Mouse (Mus musculus): ENCODE measurements around the gene Lamp1. TPM values are rescaled to one million over a fixed set of nuclear protein-coding genes. Genes with fewer than 3 reads are reported as not detected.

Lamp1 gene
- polyA plus RNA-seq, 1 experiment from 2014 or later, result 930 TPM

DNA sequence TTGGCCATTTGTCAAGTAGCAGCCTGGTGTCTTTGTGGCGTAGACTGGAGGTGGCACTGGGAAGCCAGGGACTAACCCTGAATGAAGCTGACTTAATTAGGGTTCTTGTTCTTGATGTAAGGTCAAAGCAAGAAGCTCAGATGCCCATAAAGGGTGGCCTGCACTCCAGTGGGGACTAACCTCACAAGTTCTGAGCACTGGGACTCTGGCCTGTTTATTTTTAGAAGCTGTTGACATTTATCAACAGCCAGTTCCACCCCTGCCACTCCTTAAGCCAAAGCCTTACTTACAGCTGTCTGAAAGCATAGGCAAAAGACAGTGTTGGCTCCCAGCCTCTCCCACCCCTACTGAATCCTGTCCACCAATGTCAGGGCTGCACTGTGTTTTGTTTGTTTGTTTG, 50.8 kb downstream of the Lamp1 start:
- in situ Hi-C loops (cut with MboI; ENCODE audit: low pct_unique_long_range_greater_than_20kb), result loop anchor here (5.0 to 10.0 kb wide), 3 partner anchors 67 to 315 kb away; no protein-coding TSS in a partner anchor
- no peak for DNase-seq (ENCODE audit: low read depth, low spot score)
- ATAC-seq, result no peak

GRCm38 (mm10) chr8:13213479-13214268, 54.7 kb downstream of the Lamp1 start:
- H3K27me3 ChIP-seq, result peaks cover 10% of the 10 kb centered on the region
- ATAC-seq (peak; percentile 85), DNase-seq (ENCODE audit: low read depth, low spot score) (peak; percentile 34)
- CTCF ChIA-PET, result interaction anchor here (0.7 to 1.3 kb wide), 2 partner anchors 66 to 320 kb away, joined by 3 read pairs; no protein-coding TSS in a partner anchor
- TF ChIP-seq CTCF (IDR thresholded peaks at IDR 0.05), result peak; percentile 95
- POLR2A ChIA-PET, result no interaction called here
- in situ Hi-C loops (cut with MboI; ENCODE audit: low pct_unique_long_range_greater_than_20kb), result loop anchor here (5.0 to 10.0 kb wide), 2 partner anchors 71 to 319 kb away; no protein-coding TSS in a partner anchor

More for the DNA sequence above, 50.8 kb downstream of the Lamp1 start:
- TF ChIP-seq CTCF (IDR thresholded peaks at IDR 0.05), result no peak
- CTCF ChIA-PET, result no interaction called here
- POLR2A ChIA-PET, result no interaction called here
- no peaks in the 10 kb centered on the region for H3K27me3 ChIP-seq

DNA sequence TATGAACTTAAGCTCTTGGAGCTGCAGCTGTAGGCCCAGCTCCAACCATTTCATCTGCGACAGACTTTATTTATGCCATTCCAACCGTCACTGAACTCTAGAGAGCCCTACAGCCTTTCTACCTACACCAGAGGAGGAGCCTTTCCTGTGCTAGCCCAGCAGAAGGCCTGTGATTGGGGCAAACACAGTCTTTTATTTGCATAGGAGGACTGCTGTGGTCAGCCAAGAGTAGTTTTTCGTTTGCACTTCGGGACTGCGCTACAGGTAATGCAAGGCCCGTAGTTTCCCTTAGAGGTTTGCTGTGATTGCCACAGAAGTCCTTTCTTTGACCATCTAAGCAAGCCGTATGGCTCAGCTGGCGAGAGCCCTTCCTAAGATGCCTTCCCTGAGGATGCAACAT, 57.4 kb downstream of the Lamp1 start:
- POLR2A ChIA-PET, result no interaction called here
- no peak for TF ChIP-seq CTCF (IDR thresholded peaks at IDR 0.05)
- in situ Hi-C loops (cut with MboI; ENCODE audit: low pct_unique_long_range_greater_than_20kb), result loop anchor here (10.0 kb wide), 1 partner anchor 322 kb away; no protein-coding TSS in a partner anchor
- no peak for ATAC-seq
- CTCF ChIA-PET, result interaction anchor here (2.2 kb wide), 1 partner anchor 12 kb away, joined by 5 read pairs; no protein-coding TSS in a partner anchor
- H3K27me3 ChIP-seq, result peaks cover 28% of the 10 kb centered on the region
- DNase-seq (ENCODE audit: low read depth, low spot score), result no peak

GRCm38 (mm10) chr8:13217093-13217492, 58.1 kb downstream of the Lamp1 start:
- ChIA-PET CTCF (interaction anchor here (2.2 kb wide), 1 partner anchor 12 kb away, joined by 5 read pairs; no protein-coding TSS in a partner anchor), POLR2A (no interaction called here)

DNA sequence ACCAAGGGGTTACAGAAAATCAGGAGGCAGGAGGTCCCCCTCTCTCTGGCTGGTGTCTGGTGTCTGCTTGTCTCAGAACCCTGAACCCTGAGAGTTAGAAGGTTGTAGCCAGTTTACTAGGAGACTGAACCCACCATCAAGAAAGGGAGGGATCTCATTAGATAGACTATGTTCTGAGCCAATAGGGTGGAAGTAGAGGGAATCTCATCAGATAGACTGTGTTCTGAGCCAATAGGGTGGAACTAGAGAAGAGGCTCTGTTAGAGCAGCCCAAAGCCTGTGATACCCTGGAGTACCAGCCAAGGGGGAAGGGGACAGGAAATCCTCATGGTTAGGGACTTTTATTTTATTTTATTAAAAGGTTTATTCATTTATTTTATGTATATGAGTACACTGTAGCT, 59.0 kb downstream of the Lamp1 start:
- POLR2A ChIA-PET, result no interaction called here
- peaks cover 41% of the 10 kb centered on the region for H3K27me3 ChIP-seq
- in situ Hi-C loops (cut with MboI; ENCODE audit: low pct_unique_long_range_greater_than_20kb), result loop anchor here (10.0 kb wide), 1 partner anchor 323 kb away; no protein-coding TSS in a partner anchor
- no peak for DNase-seq (ENCODE audit: low read depth, low spot score)
- no peak for TF ChIP-seq CTCF (IDR thresholded peaks at IDR 0.05)
- ATAC-seq, result no peak
- CTCF ChIA-PET, result no interaction called here

More at GRCm38 (mm10) chr8:13217093-13217492, 58.1 kb downstream of the Lamp1 start:
- in situ Hi-C loops (cut with MboI; ENCODE audit: low pct_unique_long_range_greater_than_20kb), result loop anchor here (10.0 kb wide), 1 partner anchor 322 kb away; no protein-coding TSS in a partner anchor
- no peak for DNase-seq (ENCODE audit: low read depth, low spot score)
- H3K27me3 ChIP-seq, result peaks cover 34% of the 10 kb centered on the region
- no peak for TF ChIP-seq CTCF (IDR thresholded peaks at IDR 0.05)
- ATAC-seq, result no peak

GRCm38 (mm10) chr8:13218441-13218840, 59.5 kb downstream of the Lamp1 start:
- ChIA-PET POLR2A (no interaction called here), CTCF (no interaction called here)
- DNase-seq (ENCODE audit: low read depth, low spot score), result no peak
- no peak for ATAC-seq
- H3K27me3 ChIP-seq, result peaks cover 42% of the 10 kb centered on the region
- in situ Hi-C loops (cut with MboI; ENCODE audit: low pct_unique_long_range_greater_than_20kb), result loop anchor here (10.0 kb wide), 1 partner anchor 324 kb away; no protein-coding TSS in a partner anchor
- no peak for TF ChIP-seq CTCF (IDR thresholded peaks at IDR 0.05)

DNA sequence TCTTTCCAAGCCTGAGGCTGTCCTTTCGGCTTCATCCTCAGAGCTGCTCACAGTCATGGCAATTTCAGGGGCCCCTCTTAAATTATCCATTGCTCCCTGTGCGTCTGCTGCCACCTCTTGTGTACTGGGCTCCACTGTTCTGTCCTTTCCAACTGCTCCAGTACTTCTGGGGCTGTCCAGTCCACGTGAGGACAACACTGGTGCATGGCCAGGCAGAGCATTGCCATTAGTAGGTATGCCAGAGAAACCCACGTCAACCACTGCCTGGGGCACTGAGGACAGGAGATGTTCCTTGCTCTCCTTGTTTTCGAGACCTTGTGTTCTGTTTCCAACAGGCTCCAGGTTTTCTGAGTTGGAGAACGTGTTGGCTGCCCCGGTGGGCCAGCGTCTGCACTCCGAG, 65.5 kb downstream of the Lamp1 start:
- TF ChIP-seq CTCF (IDR thresholded peaks at IDR 0.05), result no peak
- DNase-seq (ENCODE audit: low read depth, low spot score) (no peak), ATAC-seq (no peak)
- H3K27me3 ChIP-seq, result peaks cover 53% of the 10 kb centered on the region
- ChIA-PET CTCF (no interaction called here), POLR2A (no interaction called here)
- in situ Hi-C loops (cut with MboI; ENCODE audit: low pct_unique_long_range_greater_than_20kb), result no loop called here

Other genes with a start within 250 kb of the Lamp1 start
- gene F7, start 133.1 kb upstream of the Lamp1 start, polyA plus RNA-seq (2021), result not detected
- not detected for gene F10, start 121.9 kb upstream of the Lamp1 start, polyA plus RNA-seq (2021)
- gene Proz, start 98.2 kb upstream of the Lamp1 start, polyA plus RNA-seq (2021), result 0.13 TPM
- 28.3 TPM for gene Pcid2, start 53.7 kb upstream of the Lamp1 start, polyA plus RNA-seq (2021)
- gene Cul4a, start 53.5 kb upstream of the Lamp1 start, polyA plus RNA-seq (2021), result 112 TPM
- gene Grtp1, start 41.5 kb downstream of the Lamp1 start, polyA plus RNA-seq (2021), result 4.3 TPM
- 0.04 TPM for gene Adprhl1, start 95.0 kb downstream of the Lamp1 start, polyA plus RNA-seq (2021)
- 32.5 TPM for gene Dcun1d2, start 129.0 kb downstream of the Lamp1 start, polyA plus RNA-seq (2021)
- 93.8 TPM for gene Tmco3, start 129.0 kb downstream of the Lamp1 start, polyA plus RNA-seq (2021)
- gene Tfdp1, start 179.6 kb downstream of the Lamp1 start, polyA plus RNA-seq (2021), result 169 TPM
- not detected for gene Atp4b, start 237.7 kb downstream of the Lamp1 start, polyA plus RNA-seq (2021)
- gene Grk1, start 245.9 kb downstream of the Lamp1 start, polyA plus RNA-seq (2021), result not detected

Measured in Patski (cell line).